Mouse (Mus musculus) CH12.LX (cell line): ENCODE data around the gene Frrs1. TPM values are rescaled to one million over a fixed set of nuclear protein-coding genes. Genes with fewer than 3 reads are reported as not detected.

Experiments used
- DNase-seq: peaks from one replicate; pipeline ENCODE4 v3.0.0-alpha.2; 2013; ENCODE audit errors: extremely low read depth
- H3K27ac ChIP-seq: 2 replicates; pipeline ENCODE4 v1.5.1; 2012; ENCODE audit warnings: low read depth, mild to moderate bottlenecking, control low read depth, moderate library complexity; ENCODE audit not compliant: insufficient read depth
- H3K27me3 ChIP-seq: replicated peaks from 2 replicates; pipeline ENCODE3; 2012; ENCODE audit warnings: inconsistent platforms
- H3K36me3 ChIP-seq, 2 experiments: replicated peaks in 1 of 2; 2 replicates each; pipeline versions ENCODE3 to v1.6.1; 2012; ENCODE audit warnings: inconsistent platforms in 1 of 2, low read length in 1 of 2, mild to moderate bottlenecking in 1 of 2, mixed read lengths in 1 of 2, moderate library complexity in 1 of 2; ENCODE audit not compliant: control insufficient read depth in 1 of 2, insufficient read depth in 1 of 2
- H3K4me1 ChIP-seq, 2 experiments: 2 replicates each; pipeline ENCODE4 v1.6.1; 2012; ENCODE audit warnings: inconsistent platforms in 1 of 2, moderate library complexity in 1 of 2; ENCODE audit not compliant: insufficient read depth in 2 of 2, control insufficient read depth in 1 of 2
- H3K4me2 ChIP-seq: 2 replicates; pipeline ENCODE4 v1.6.1; 2012; ENCODE audit warnings: low read depth, mild to moderate bottlenecking, control low read depth; ENCODE audit not compliant: poor library complexity, insufficient read depth, severe bottlenecking
- H3K4me3 ChIP-seq, 3 experiments: fragments of 150-350 bp in 1 of 3; sonication (generic) in 1 of 3; replicated peaks in 1 of 3; 2 replicates each; pipeline versions ENCODE3 to v1.5.1; 2011 to 2012; ENCODE audit warnings: low read depth in 2 of 3, low read length in 2 of 3, mild to moderate bottlenecking in 2 of 3, moderate library complexity in 2 of 3, control low read depth in 1 of 3, improper control_type of control experiment in 1 of 3, inconsistent platforms in 1 of 3, mixed read lengths in 1 of 3; ENCODE audit not compliant: poor library complexity in 1 of 3
- H3K79me2 ChIP-seq: replicated peaks from 2 replicates; pipeline ENCODE4 v1.6.1; 2012; ENCODE audit warnings: mild to moderate bottlenecking, moderate library complexity; ENCODE audit not compliant: control insufficient read depth, poor library complexity, insufficient read depth, severe bottlenecking; ENCODE audit errors: extremely low read depth
- H3K9ac ChIP-seq: 2 replicates; pipeline ENCODE4 v1.6.1; 2012; ENCODE audit warnings: low read depth, mild to moderate bottlenecking, control low read depth, moderate library complexity; ENCODE audit not compliant: insufficient read depth
- H3K9me3 ChIP-seq: replicated peaks from 2 replicates; pipeline ENCODE3; 2012; ENCODE audit warnings: low read length, inconsistent platforms, mixed read lengths
- BHLHE40 ChIP-seq: IDR thresholded peaks from 2 replicates; pipeline ENCODE4 v1.6.1; 2011; ENCODE audit warnings: mild to moderate bottlenecking, low read depth, low read length, improper control_type of control experiment
- CHD1 ChIP-seq: IDR thresholded peaks from 2 replicates; pipeline ENCODE4 v1.6.1; 2012; ENCODE audit warnings: low read depth, low read length, improper control_type of control experiment, inconsistent platforms
- CTCF ChIP-seq, 2 experiments: IDR thresholded peaks in 1 of 2; conservative IDR thresholded peaks in 1 of 2; 2 replicates each; pipeline ENCODE4 v1.5.1; 2011 to 2012; ENCODE audit warnings: low read depth in 2 of 2, low read length in 2 of 2, improper control_type of control experiment in 1 of 2, inconsistent platforms in 1 of 2, mild to moderate bottlenecking in 1 of 2, moderate library complexity in 1 of 2
- ELF1 ChIP-seq: IDR thresholded peaks from 2 replicates; pipeline ENCODE4 v1.6.1; 2014; ENCODE audit warnings: low read depth, mild to moderate bottlenecking, inconsistent platforms, low read length, improper control_type of control experiment
- EP300 ChIP-seq: IDR thresholded peaks from 2 replicates; pipeline ENCODE4 v1.6.1; 2011; ENCODE audit warnings: low read length, improper control_type of control experiment
- GABPA ChIP-seq: IDR thresholded peaks from 2 replicates; pipeline ENCODE4 v1.6.1; 2012; ENCODE audit warnings: low read depth, low read length, improper control_type of control experiment, inconsistent platforms; ENCODE audit not compliant: insufficient replicate concordance
- JUND ChIP-seq: conservative IDR thresholded peaks from 2 replicates; pipeline ENCODE4 v1.6.1; 2011; ENCODE audit warnings: low read depth, low read length, improper control_type of control experiment
- NELFE ChIP-seq: IDR thresholded peaks from 2 replicates; pipeline ENCODE4 v1.6.1; 2011; ENCODE audit warnings: low read depth, low read length, improper control_type of control experiment
- NRF1 ChIP-seq: IDR thresholded peaks from 2 replicates; pipeline ENCODE4 v1.6.1; 2014; ENCODE audit warnings: low read depth, mild to moderate bottlenecking, inconsistent platforms, low read length, improper control_type of control experiment, moderate library complexity
- SMC3 ChIP-seq: IDR thresholded peaks from 2 replicates; pipeline ENCODE4 v1.6.1; 2011; ENCODE audit warnings: low read depth, low read length, improper control_type of control experiment
- TBP ChIP-seq: conservative IDR thresholded peaks from 2 replicates; pipeline ENCODE4 v1.6.1; 2011; ENCODE audit warnings: low read depth, low read length, improper control_type of control experiment
- USF1 ChIP-seq: IDR thresholded peaks from 2 replicates; pipeline ENCODE4 v1.6.1; 2014; ENCODE audit warnings: low read depth, mild to moderate bottlenecking, inconsistent platforms, low read length, improper control_type of control experiment
- ZC3H11A ChIP-seq: IDR thresholded peaks from 2 replicates; pipeline ENCODE4 v1.6.1; 2012; ENCODE audit warnings: low read depth, mild to moderate bottlenecking, inconsistent platforms, low read length, improper control_type of control experiment
- ZMIZ1 ChIP-seq: IDR thresholded peaks from 2 replicates; pipeline ENCODE4 v1.6.1; 2012; ENCODE audit warnings: low read depth, mild to moderate bottlenecking, inconsistent platforms, low read length, improper control_type of control experiment
- ZNF384 ChIP-seq: IDR thresholded peaks from 2 replicates; pipeline ENCODE4 v1.6.1; 2012; ENCODE audit warnings: low read depth, low read length, improper control_type of control experiment, inconsistent platforms
- dilution Hi-C: fragments of 300-500 bp; cut with MboI; formaldehyde crosslinking; loops from 2 replicates; pipeline ENCODE4 v1.14.3; 2020; ENCODE audit warnings: low sequenced_read_pairs; ENCODE audit not compliant: extremely low pct_unique_long_range_greater_than_20kb, extremely low pct_ligation_motif_present
- in situ Hi-C: fragments of 300-500 bp; cut with MboI; formaldehyde crosslinking; loops from 3 replicates; pipeline ENCODE4 v1.14.3; 2019; ENCODE audit warnings: low sequenced_read_pairs, low pct_ligation_motif_present, low pct_unique_long_range_greater_than_20kb, mixed read lengths
- polyA plus RNA-seq: library from polyadenylated mRNA; unstranded; fragments of >175 nt; gene quantifications from 2 replicates; pipeline ENCODE4 v1.2.1, GENCODE M21; 2012; ENCODE audit warnings: low read depth; ENCODE audit not compliant: insufficient read length
- total RNA-seq, 2 experiments: library from RNA; depleted of rRNA; stranded (reverse); fragments of 300-350 nt in 1 of 2; fragments of >200 nt in 1 of 2; gene quantifications; 2 replicates each; pipeline ENCODE4 v1.2.3; 2012 to 2014

Frrs1 gene
- total and polyA plus RNA-seq, 3 experiments = 11.0 to 34.9 (median 16.5) TPM

DNA sequence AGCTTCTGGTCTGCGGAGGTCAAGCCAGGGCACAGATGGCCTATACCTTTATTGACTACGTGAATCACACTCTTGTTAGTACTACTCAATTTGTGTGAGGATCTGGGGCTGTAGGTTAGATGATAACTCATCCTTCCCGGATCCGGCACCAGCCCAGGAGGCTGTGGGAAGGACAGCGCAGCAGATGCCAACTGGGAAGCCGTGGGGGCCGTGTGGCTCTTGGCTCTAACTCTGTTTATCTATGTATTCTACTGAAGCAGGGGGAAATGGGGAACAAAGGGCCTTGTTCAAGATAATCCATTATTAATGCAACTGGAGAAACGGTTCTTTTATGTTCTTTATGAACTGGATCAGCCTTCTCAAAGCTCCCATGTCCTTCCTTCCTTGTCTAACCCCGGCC is 47.3 kb downstream of the Frrs1 start:
- Histone ChIP-seq H3K79me2 (no peaks in the 10 kb centered on the region), H3K4me2 (no peak overlapping the region), H3K9me3 (no peaks in the 10 kb centered on the region), H3K4me3 (no peak overlapping the region), H3K27me3 (no peaks in the 10 kb centered on the region), H3K27ac (no peak overlapping the region), H3K36me3 (peaks cover 13 to 52% of the 10 kb centered on the region in 2 experiments), H3K4me1 (peaks cover 0 to under 1% of the 10 kb centered on the region in 2 experiments; a peak in 1 of 4 replicates), H3K9ac (no peak overlapping the region)
- in situ Hi-C loops = no loop called here
- dilution Hi-C loops = no loop called here
- no peak for DNase-seq
- no peak for TF ChIP-seq ZNF384
- TF ChIP-seq ZC3H11A = no peak
- no peak for TF ChIP-seq USF1
- TF ChIP-seq EP300 = no peak
- no peak for TF ChIP-seq TBP

DNA sequence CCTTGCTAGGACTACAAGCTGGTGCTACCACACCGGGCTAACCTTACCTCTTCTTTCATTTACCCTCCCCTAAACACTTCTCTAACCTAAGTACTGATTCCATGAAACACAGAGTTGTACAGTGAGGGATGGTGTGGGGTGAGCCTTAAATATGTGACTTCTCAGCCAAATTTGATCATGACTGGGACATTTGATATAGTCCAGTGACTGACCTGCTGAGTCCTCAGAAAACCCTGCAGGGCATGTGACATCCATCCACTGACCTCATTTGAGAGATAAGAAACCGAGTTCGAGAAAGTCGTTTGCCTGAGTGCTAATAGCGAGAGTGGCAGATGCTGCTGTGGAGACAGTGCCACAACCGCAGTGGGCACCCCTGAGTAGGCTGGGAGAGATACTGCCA is 55.1 kb downstream of the Frrs1 start:
- no peak overlapping the region for H3K27ac ChIP-seq
- no peak for DNase-seq
- in situ Hi-C loops = no loop called here
- no peak for TF ChIP-seq NRF1
- TF ChIP-seq GABPA = no peak
- TF ChIP-seq BHLHE40 = no peak
- TF ChIP-seq ELF1 = no peak
- TF ChIP-seq ZMIZ1 = no peak
- no peak for TF ChIP-seq CTCF (conservative IDR thresholded peaks at IDR 0.05 in 1 of 2, IDR thresholded peaks at IDR 0.05 in 1 of 2; ENCODE audit: low read depth in 2 of 2, low read length in 2 of 2)
- TF ChIP-seq CHD1 = no peak
- TF ChIP-seq JUND = no peak
- TF ChIP-seq NELFE = no peak
- H3K9ac ChIP-seq = no peak overlapping the region
- H3K4me2 ChIP-seq = no peak overlapping the region
- no peak overlapping the region for H3K4me3 ChIP-seq
- H3K36me3 ChIP-seq = no peaks in the 10 kb centered on the region
- H3K9me3 ChIP-seq = no peaks in the 10 kb centered on the region
- dilution Hi-C loops = no loop called here
- H3K27me3 ChIP-seq = no peaks in the 10 kb centered on the region
- H3K4me1 ChIP-seq = no peaks in the 10 kb centered on the region
- H3K79me2 ChIP-seq = no peaks in the 10 kb centered on the region

DNA sequence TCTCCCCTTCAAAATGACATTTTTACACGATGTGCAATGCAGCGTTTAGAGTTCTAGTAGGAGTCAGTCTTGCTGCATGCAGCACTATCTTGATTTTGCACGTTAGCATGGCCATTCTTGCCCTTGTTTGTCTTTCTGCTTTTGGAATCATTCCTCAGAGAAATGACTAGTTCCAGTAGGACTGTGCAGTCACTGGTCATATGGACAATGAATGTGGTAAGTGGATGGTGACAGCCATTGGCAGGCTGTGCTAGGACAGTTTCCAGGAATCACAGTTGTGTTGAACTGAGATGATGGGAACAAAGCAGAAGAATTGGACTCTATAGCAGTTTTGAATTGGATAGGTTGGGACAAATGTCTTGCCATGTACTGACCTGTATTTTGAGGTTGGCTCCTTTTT is 55.7 kb downstream of the Frrs1 start:
- H3K27me3 ChIP-seq = no peaks in the 10 kb centered on the region
- no peaks in the 10 kb centered on the region for H3K4me1 ChIP-seq
- no peak for DNase-seq
- no peak overlapping the region for H3K9ac ChIP-seq
- H3K4me2 ChIP-seq = no peak overlapping the region
- no peak overlapping the region for H3K4me3 ChIP-seq
- TF ChIP-seq SMC3 = no peak
- no peaks in the 10 kb centered on the region for H3K9me3 ChIP-seq
- in situ Hi-C loops = no loop called here
- no peaks in the 10 kb centered on the region for H3K79me2 ChIP-seq
- no peaks in the 10 kb centered on the region for H3K36me3 ChIP-seq
- dilution Hi-C loops = no loop called here
- no peak overlapping the region for H3K27ac ChIP-seq
